Mouse (Mus musculus): ENCODE data around the gene Tex47. TPM values are rescaled to one million over a fixed set of nuclear protein-coding genes. Genes with fewer than 3 reads are reported as not detected.

The Tex47 gene
- polyA plus RNA-seq (2016; fragmentation: Nextera tagmentation; extraction: Ambion mirVana) = 0.07 and 0.08 TPM in 2 replicates

DNA sequence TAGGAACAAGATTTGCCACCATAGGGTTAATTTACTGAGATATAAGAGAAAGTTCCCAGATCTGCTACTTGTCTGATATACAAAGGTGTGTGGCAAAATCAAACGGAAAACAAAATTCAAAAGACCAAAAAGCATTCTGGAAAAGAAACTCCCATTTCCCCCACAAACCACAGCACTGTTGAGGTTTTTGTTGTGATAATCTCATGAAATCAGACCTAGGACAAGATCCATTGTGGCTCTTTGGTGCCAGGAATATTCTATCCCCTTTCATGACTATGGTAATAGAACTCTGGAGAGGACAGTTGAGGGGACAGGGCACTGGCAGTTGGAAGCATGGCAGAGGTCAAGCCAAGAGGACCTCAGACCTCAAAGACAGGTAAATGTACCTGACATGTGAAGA is at the start of gene Tex47:
Tex47 (plus strand) TSS at position 301 of the 400 bp plus-strand sequence.
- Histone ChIP-seq H3K27ac (replicated peaks) (no peak within 1 kb of the TSS), H3K9me3 (no peaks in the 10 kb centered on the region), H3K36me3 (replicated peaks) (no peaks in the 10 kb centered on the region), H3K4me1 (no peaks in the 10 kb centered on the region), H3K4me3 (no peak within 1 kb of the TSS), H3K27me3 (replicated peaks; ENCODE audit: low read depth, poor library complexity, severe bottlenecking) (no peaks in the 10 kb centered on the region)
- 86% methylated on average over 1 of the region's 1 CpGs for WGBS
- no peak for DNase-seq (ENCODE audit: low spot score)

DNA sequence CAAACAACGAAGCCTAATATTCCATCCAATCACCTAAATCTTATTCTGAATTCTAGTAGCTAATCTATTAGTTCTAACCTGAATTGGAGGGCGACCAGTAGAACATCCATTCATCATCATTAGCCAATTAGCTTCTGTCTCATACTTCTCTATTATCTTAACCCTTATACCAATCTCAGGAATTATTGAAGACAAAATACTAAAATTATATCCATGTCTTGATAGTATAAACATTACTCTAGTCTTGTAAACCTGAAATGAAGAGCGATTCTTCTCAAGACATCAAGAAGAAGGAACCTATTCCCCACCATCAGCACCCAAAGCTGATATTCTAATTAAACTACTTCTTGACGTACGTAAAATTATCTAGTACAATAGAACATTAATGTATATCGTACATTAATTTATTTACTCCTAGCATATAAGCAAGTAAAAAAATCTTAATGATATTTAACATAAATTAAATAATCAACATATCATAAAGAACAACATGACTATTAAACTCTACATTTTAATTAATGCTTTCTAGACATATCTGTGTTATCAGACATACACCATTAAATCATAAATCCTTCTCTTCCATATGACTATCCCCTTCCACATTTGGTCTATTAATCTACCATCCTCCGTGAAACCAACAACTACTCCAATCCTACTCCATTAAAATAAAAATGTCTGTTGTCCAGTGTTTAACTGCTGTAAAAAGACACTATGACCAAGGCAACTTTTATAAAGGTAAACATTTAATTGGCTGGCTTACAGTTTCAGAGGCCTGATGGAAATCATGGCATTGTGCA is 27.1 kb upstream of the Tex47 start:
- Histone ChIP-seq H3K4me1 (no peaks in the 10 kb centered on the region), H3K27me3 (replicated peaks; ENCODE audit: low read depth, poor library complexity, severe bottlenecking) (no peaks in the 10 kb centered on the region), H3K36me3 (replicated peaks) (no peaks in the 10 kb centered on the region), H3K9me3 (no peaks in the 10 kb centered on the region), H3K27ac (replicated peaks) (no peak overlapping the region), H3K4me3 (no peak overlapping the region)
- 90% methylated on average over 7 of the region's 7 CpGs for WGBS
- no peak for DNase-seq (ENCODE audit: low spot score)

DNA sequence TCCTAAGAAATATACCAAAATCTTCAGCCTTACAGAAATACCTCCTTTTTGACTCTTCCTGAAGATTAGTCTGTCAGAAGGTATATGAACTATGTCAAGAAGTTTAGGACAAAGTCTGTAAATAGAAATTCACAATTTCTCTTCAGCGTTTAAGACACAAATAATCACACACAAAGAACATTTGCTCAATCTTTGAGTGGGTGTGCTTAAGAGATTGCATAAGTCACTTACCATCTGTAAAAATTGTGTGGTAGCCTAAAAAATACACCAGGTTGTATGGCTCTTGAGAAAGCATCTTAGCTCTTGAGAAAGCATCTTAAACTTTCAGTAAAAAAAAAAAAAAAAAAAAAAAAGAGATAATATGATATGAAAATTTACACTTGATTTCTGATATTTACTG is 19.6 kb upstream of the Tex47 start:
- no peak overlapping the region for H3K27ac ChIP-seq (replicated peaks)
- no peaks in the 10 kb centered on the region for H3K9me3 ChIP-seq
- no peaks in the 10 kb centered on the region for H3K4me1 ChIP-seq
- H3K4me3 ChIP-seq = no peak overlapping the region
- no peak for DNase-seq (ENCODE audit: low spot score)
- WGBS = 94% methylated on average over 1 of the region's 1 CpGs
- H3K27me3 ChIP-seq (replicated peaks; ENCODE audit: low read depth, poor library complexity, severe bottlenecking) = no peaks in the 10 kb centered on the region
- H3K36me3 ChIP-seq (replicated peaks) = no peaks in the 10 kb centered on the region

DNA sequence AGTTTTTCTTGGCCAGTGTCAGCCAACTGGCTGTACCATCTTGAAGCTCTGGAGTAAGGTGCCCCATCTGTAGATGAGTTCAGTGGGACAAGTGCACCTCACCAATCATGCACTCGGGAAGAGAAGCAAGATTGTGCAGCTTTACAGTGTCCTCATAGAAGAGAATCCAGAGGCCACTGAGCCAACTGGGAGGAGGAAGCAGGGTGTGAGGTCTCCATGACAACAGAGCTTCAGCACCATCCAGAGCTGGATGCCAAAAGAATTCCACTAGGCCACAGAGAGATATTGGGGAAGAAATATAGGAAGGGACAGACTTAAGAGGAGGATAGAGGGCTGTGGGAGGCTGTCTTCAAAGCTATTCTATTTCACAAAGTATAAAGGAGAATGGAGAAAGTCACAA is 950 bp upstream of the Tex47 start:
- WGBS = 58% methylated on average over 1 of the region's 1 CpGs
- H3K36me3 ChIP-seq (replicated peaks) = no peaks in the 10 kb centered on the region
- H3K27me3 ChIP-seq (replicated peaks; ENCODE audit: low read depth, poor library complexity, severe bottlenecking) = no peaks in the 10 kb centered on the region
- H3K4me1 ChIP-seq = no peaks in the 10 kb centered on the region
- DNase-seq (ENCODE audit: low spot score) = no peak
- H3K9me3 ChIP-seq = no peaks in the 10 kb centered on the region
- H3K27ac ChIP-seq (replicated peaks) = no peak overlapping the region
- H3K4me3 ChIP-seq = no peak overlapping the region

DNA sequence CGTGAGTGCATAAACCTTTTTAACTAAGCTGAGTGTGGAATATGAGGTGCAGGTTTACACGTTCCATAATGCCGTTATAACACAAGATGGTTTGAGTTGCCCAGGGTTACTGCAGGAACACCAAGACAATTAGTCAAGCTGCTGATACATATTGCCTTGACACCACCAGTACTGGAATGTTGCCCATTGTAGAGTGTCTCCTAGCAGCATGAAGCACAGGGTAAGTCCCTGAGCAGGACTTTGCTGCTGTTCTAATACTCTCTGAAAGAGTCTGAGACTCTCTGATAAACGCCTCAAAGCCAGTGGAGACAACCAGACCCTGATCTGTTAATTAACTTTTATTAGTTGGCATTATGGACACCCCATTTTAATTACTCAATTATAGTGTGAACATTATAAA is 21.7 kb downstream of the Tex47 start:
- DNase-seq (ENCODE audit: low spot score) = no peak
- WGBS = 84% methylated on average over 4 of the region's 4 CpGs
- Histone ChIP-seq H3K36me3 (replicated peaks) (no peaks in the 10 kb centered on the region), H3K9me3 (no peaks in the 10 kb centered on the region), H3K27ac (replicated peaks) (no peak overlapping the region), H3K4me3 (no peak overlapping the region), H3K27me3 (replicated peaks; ENCODE audit: low read depth, poor library complexity, severe bottlenecking) (no peaks in the 10 kb centered on the region), H3K4me1 (no peaks in the 10 kb centered on the region)

DNA sequence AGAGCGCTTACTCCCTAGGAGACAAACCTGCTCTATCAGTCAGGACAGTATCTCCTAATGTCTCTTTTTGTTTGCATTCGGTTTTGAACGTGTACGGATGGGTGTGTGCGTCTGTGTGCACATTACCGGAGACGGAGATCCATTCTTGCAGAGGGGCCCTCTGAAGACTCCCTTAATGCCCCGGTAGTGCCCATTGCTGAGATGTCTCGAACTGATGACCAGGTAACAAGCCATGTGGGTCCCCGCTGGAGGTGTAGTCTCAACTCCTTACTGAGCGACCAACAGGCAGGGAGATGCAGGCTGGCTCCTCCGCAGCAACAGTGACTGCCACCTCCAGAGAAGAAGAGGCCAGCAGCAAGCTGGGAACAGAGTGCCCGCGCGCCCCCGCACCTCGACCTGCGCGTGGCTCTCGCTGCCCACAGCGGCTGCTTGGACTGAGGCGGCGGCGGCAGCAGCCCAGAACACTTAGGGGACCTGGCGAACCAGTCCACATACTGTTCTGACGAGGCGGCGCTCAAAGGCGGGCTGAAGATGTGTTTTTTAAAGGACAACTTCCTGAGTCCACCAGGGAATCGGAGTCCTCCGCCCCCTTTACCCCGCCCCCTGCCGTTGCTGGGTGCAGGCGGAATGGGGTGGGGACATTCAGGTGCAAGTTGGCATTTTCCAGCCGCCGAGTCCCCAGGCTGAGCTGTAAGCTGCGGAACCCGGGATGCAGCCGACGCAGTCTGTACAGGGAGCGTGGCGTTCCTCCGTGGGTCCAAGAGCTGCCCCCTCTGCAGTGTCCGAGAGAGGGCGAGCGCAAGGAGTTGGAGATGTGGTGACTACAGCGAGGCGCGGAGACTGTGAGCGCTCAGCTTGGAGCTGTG is 40.5 kb downstream of the Tex47 start, which contains the start of gene Zfp804b:
Zfp804b (minus strand) TSS at position 612 of the 866 bp plus-strand sequence.
- H3K4me3 ChIP-seq = peak within 1 kb of the TSS; percentile 74
- peak within 1 kb of the TSS; percentile 48; the same call in 1 of the 2 replicates for H3K27ac ChIP-seq (replicated peaks)
- H3K9me3 ChIP-seq = no peaks in the 10 kb centered on the region
- under 1% methylated on average over 50 of the region's 50 CpGs for WGBS
- peak; percentile 69 for DNase-seq (ENCODE audit: low spot score)
- H3K4me1 ChIP-seq = peaks cover 11% of the 10 kb centered on the region
- no peaks in the 10 kb centered on the region for H3K36me3 ChIP-seq (replicated peaks)
- H3K27me3 ChIP-seq (replicated peaks; ENCODE audit: low read depth, poor library complexity, severe bottlenecking) = peaks cover 6% of the 10 kb centered on the region; the same call in 1 of the 2 replicates

DNA sequence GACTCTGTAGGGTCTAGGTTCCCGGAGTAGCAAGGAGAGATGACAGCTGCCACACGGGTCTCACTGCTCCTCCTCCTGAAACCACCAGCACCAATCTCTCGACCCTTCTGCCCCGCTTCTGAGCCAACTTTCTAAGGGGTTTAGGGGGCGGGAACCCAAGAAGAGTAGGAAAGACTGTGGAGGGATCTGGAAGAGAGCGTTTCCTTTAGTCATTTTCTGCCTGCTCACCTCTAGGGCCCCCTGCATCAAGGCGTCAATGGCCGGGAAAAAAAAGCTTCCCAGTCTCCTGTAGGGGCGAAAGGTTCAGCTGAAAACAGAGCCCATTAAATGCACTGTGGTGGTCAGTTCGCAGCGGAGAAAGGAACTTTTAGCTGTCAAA is 41.1 kb downstream of the Tex47 start:
- Histone ChIP-seq H3K27me3 (replicated peaks; ENCODE audit: low read depth, poor library complexity, severe bottlenecking) (peaks cover 6% of the 10 kb centered on the region; the same call in 1 of the 2 replicates), H3K36me3 (replicated peaks) (no peaks in the 10 kb centered on the region), H3K9me3 (no peaks in the 10 kb centered on the region), H3K4me1 (peaks cover 11% of the 10 kb centered on the region), H3K4me3 (peak overlapping the region; percentile 74), H3K27ac (replicated peaks) (peak overlapping the region; percentile 48; the same call in 1 of the 2 replicates)
- DNase-seq (ENCODE audit: low spot score) = no peak
- WGBS = 1% methylated on average over 11 of the region's 11 CpGs

Other genes with a start within 250 kb of the Tex47 start
- gene Zfp804b, start 40.6 kb downstream of the Tex47 start, polyA plus RNA-seq (2016; fragmentation: Nextera tagmentation; extraction: Ambion mirVana) = 0.12 TPM in 1 of 2 replicates, not detected in the other